Mouse (Mus musculus): ENCODE data around the gene Nsmce4a. TPM values are rescaled to one million over a fixed set of nuclear protein-coding genes. Genes with fewer than 3 reads are reported as not detected.

The Nsmce4a gene
- polyA plus RNA-seq (2015; fragmentation: Nextera tagmentation; extraction: Ambion mirVana): 100 and 101 TPM in 2 replicates

DNA sequence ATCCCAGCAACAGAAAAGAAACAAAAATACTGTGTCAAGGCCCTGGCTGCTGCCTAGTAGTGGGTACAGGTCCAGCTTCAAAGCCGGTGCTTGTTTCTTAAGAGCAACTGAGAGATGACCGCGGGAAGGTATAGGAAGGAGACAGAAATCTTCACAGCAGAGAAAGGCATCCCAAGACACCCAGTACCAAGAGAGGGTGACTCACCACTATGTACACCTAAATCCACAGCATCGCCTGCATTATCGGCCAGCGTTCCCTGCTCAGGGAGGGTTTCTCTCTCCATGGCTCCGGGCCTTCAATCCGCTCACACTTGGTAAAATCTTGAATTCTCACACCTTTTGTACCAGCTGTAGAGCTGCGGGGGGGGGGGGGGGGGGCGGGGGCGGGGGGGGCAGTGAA lies at the start of gene Nsmce4a:
TSS of gene Nsmce4a (minus strand) at position 298 of the 400 bp plus-strand sequence.
- H3K27ac ChIP-seq (ENCODE audit: low read depth, low read length): peak within 1 kb of the TSS; percentile 77; the same call in 1 of the 2 replicates
- WGBS: 85% methylated on average over 8 of the region's 11 CpGs

DNA sequence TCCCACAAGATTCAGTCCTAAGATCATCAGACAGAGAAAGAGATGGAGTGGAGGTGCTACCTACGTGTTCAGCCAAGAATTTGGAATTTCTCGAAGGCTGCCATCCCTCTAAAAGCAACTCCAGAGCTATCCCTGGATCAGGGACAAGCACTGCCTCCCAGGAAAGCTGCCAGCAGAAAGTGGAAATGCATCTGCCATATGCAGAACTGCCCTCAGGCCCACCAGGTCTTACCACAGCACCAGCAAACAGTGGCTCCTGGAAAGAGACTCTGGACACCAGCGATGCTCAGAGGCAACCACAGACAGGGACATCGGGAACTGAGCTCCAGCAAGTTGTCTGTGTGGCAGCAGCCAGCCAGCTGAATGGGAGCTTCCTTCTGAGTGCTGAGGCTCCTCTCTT lies 49.4 kb upstream of the Nsmce4a start:
- no peak overlapping the region for H3K4me2 ChIP-seq (replicated peaks; ENCODE audit: low read depth)
- no peaks in the 10 kb centered on the region for H3K9me3 ChIP-seq (ENCODE audit: control insufficient read depth)
- ATAC-seq: no peak
- WGBS: 90% methylated on average over 4 of the region's 4 CpGs
- H3K9ac ChIP-seq (ENCODE audit: low read depth, low read length): no peak overlapping the region
- no peaks in the 10 kb centered on the region; the same call in 1 of the 2 replicates for H3K36me3 ChIP-seq (ENCODE audit: control insufficient read depth, insufficient read depth)
- H3K27me3 ChIP-seq (replicated peaks; ENCODE audit: control insufficient read depth, insufficient read depth, low read length): no peaks in the 10 kb centered on the region
- no peak overlapping the region for H3K27ac ChIP-seq (ENCODE audit: low read depth, low read length)
- H3K4me1 ChIP-seq (replicated peaks; ENCODE audit: control insufficient read depth, insufficient read depth, low read length): no peaks in the 10 kb centered on the region
- H3K4me3 ChIP-seq (ENCODE audit: low read depth, low read length): no peak overlapping the region
- no peak for TF ChIP-seq CTCF (IDR thresholded peaks at IDR 0.05; ENCODE audit: low read depth)

More for the DNA sequence above, at the start of gene Nsmce4a:
- TF ChIP-seq CTCF (IDR thresholded peaks at IDR 0.05; ENCODE audit: low read depth): no peak
- Histone ChIP-seq H3K27me3 (replicated peaks; ENCODE audit: control insufficient read depth, insufficient read depth, low read length) (no peaks in the 10 kb centered on the region), H3K4me3 (ENCODE audit: low read depth, low read length) (no peak within 1 kb of the TSS), H3K36me3 (ENCODE audit: control insufficient read depth, insufficient read depth) (no peaks in the 10 kb centered on the region), H3K9me3 (ENCODE audit: control insufficient read depth) (no peaks in the 10 kb centered on the region), H3K4me2 (replicated peaks; ENCODE audit: low read depth) (no peak within 1 kb of the TSS), H3K4me1 (replicated peaks; ENCODE audit: control insufficient read depth, insufficient read depth, low read length) (peaks cover 4% of the 10 kb centered on the region; the same call in 1 of the 2 replicates), H3K9ac (ENCODE audit: low read depth, low read length) (no peak within 1 kb of the TSS)
- ATAC-seq: no peak

DNA sequence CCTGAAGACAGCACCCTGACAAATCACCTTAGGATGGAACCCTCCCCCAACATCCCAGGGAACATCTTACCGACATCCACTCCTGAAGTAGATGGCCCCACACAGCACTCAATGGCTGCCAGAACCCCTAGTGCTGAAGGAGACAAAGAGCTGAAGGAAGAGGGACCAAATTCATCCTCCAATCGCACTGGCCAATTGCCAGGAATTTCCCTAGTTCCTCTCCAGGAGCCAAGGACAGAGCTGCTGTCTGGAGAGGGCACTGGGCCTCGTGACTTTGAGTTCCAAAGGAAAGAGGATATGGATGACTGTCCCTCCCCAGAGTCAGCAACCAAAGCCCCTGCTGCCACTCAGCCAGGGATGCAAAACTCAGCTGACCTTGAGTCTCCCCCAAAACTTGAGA lies 49.0 kb upstream of the Nsmce4a start:
- H3K36me3 ChIP-seq (ENCODE audit: control insufficient read depth, insufficient read depth): no peaks in the 10 kb centered on the region
- H3K4me3 ChIP-seq (ENCODE audit: low read depth, low read length): no peak overlapping the region
- no peaks in the 10 kb centered on the region for H3K9me3 ChIP-seq (ENCODE audit: control insufficient read depth)
- H3K4me2 ChIP-seq (replicated peaks; ENCODE audit: low read depth): no peak overlapping the region
- no peak overlapping the region for H3K27ac ChIP-seq (ENCODE audit: low read depth, low read length)
- ATAC-seq: no peak
- no peak for TF ChIP-seq CTCF (IDR thresholded peaks at IDR 0.05; ENCODE audit: low read depth)
- 42% methylated on average over 3 of the region's 3 CpGs for WGBS
- H3K27me3 ChIP-seq (replicated peaks; ENCODE audit: control insufficient read depth, insufficient read depth, low read length): no peaks in the 10 kb centered on the region
- no peaks in the 10 kb centered on the region for H3K4me1 ChIP-seq (replicated peaks; ENCODE audit: control insufficient read depth, insufficient read depth, low read length)
- no peak overlapping the region for H3K9ac ChIP-seq (ENCODE audit: low read depth, low read length)

DNA sequence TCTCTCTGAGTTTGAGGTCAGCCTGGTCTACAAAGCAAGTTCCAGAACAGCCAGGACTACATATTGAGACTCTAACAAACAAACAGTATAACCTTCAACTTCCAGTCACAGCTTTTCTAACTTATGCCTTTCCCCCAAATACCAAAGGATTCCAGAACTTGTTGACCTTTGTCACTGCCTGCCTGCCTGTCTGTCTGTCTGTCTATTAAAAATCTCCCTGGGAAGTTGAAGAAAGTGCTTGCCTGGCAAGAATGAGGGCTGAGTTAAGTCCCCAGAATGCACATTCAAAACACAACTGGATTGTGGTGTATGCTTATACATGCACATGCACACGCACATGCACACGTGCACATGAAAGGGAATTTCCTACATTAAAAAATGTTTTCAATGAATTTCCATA lies 48.1 kb upstream of the Nsmce4a start:
- no peaks in the 10 kb centered on the region for H3K36me3 ChIP-seq (ENCODE audit: control insufficient read depth, insufficient read depth)
- WGBS: 87% methylated on average over 2 of the region's 2 CpGs
- no peaks in the 10 kb centered on the region for H3K27me3 ChIP-seq (replicated peaks; ENCODE audit: control insufficient read depth, insufficient read depth, low read length)
- TF ChIP-seq CTCF (IDR thresholded peaks at IDR 0.05; ENCODE audit: low read depth): no peak
- no peak for ATAC-seq
- H3K27ac ChIP-seq (ENCODE audit: low read depth, low read length): no peak overlapping the region
- H3K9ac ChIP-seq (ENCODE audit: low read depth, low read length): no peak overlapping the region
- H3K4me3 ChIP-seq (ENCODE audit: low read depth, low read length): no peak overlapping the region
- H3K4me2 ChIP-seq (replicated peaks; ENCODE audit: low read depth): no peak overlapping the region
- no peaks in the 10 kb centered on the region for H3K4me1 ChIP-seq (replicated peaks; ENCODE audit: control insufficient read depth, insufficient read depth, low read length)
- H3K9me3 ChIP-seq (ENCODE audit: control insufficient read depth): no peaks in the 10 kb centered on the region

DNA sequence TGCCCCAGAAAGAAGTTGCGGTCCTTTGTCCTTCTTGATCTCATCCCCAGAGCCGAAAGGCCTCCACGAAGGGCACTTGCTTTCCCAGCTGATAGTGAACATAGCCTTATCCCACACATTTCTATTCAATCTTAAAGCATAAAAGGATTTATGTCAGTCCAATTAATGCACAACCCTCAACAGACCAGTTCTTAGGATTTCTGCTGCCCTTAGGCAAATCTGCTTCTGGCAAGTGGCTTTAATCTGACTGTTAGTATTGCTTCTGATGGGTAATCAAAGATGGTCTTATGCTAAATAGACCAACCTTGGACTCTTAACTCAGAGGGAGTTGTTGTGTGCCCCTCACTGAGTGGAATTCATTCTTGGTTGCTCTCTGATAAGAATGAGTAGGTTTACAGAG lies 44.7 kb upstream of the Nsmce4a start:
- H3K4me2 ChIP-seq (replicated peaks; ENCODE audit: low read depth): no peak overlapping the region
- WGBS: 92% methylated on average over 3 of the region's 3 CpGs
- H3K36me3 ChIP-seq (ENCODE audit: control insufficient read depth, insufficient read depth): no peaks in the 10 kb centered on the region
- H3K9ac ChIP-seq (ENCODE audit: low read depth, low read length): no peak overlapping the region
- no peak for ATAC-seq
- H3K27ac ChIP-seq (ENCODE audit: low read depth, low read length): no peak overlapping the region
- no peak for TF ChIP-seq CTCF (IDR thresholded peaks at IDR 0.05; ENCODE audit: low read depth)
- H3K4me1 ChIP-seq (replicated peaks; ENCODE audit: control insufficient read depth, insufficient read depth, low read length): no peaks in the 10 kb centered on the region
- no peaks in the 10 kb centered on the region for H3K27me3 ChIP-seq (replicated peaks; ENCODE audit: control insufficient read depth, insufficient read depth, low read length)
- no peak overlapping the region for H3K4me3 ChIP-seq (ENCODE audit: low read depth, low read length)
- no peaks in the 10 kb centered on the region for H3K9me3 ChIP-seq (ENCODE audit: control insufficient read depth)

DNA sequence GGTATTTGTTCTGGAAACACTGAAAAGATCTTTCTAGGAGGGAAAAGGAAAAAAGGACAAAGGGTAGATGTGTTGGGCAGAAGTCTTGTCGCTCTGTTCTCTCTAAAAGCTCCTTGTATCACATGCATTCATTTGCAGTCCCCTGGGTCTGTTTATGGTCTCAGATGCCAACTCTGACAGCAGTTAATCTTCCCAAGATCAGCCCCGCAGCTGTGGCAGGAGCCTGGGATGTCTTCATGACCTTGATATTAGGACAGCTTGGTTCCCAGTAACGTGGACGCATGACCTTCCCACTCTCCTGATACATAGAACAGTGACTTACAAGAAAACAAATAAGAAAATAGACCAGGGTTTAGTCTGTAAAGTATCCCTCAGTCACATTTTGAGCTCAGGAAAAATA lies 41.1 kb upstream of the Nsmce4a start:
- no peak overlapping the region for H3K9ac ChIP-seq (ENCODE audit: low read depth, low read length)
- WGBS: 57% methylated on average over 4 of the region's 4 CpGs
- no peak for TF ChIP-seq CTCF (IDR thresholded peaks at IDR 0.05; ENCODE audit: low read depth)

DNA sequence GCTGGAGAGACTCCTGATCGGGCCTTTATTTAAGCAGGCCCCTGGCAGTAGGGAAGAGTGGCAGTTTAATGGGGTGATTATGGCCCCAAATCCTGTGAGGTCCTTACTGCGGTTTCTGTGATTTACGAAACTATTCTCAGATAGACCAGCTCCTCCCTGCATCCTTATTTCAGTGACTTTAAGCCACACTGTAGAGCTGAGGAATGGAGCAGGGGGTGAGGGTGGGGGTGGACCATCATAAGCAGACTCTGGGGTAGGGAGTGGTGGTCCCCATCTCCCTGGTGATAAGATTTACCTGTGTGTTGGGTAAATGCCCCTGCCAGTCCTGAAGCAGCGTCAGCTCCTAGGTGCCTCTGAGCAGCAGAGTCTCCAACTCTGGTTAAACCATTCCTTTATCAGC lies 34.0 kb upstream of the Nsmce4a start:
- Histone ChIP-seq H3K9ac (ENCODE audit: low read depth, low read length) (no peak overlapping the region), H3K4me2 (replicated peaks; ENCODE audit: low read depth) (no peak overlapping the region), H3K9me3 (ENCODE audit: control insufficient read depth) (no peaks in the 10 kb centered on the region), H3K27ac (ENCODE audit: low read depth, low read length) (no peak overlapping the region), H3K36me3 (ENCODE audit: control insufficient read depth, insufficient read depth) (no peaks in the 10 kb centered on the region), H3K4me3 (ENCODE audit: low read depth, low read length) (no peak overlapping the region), H3K4me1 (replicated peaks; ENCODE audit: control insufficient read depth, insufficient read depth, low read length) (no peaks in the 10 kb centered on the region), H3K27me3 (replicated peaks; ENCODE audit: control insufficient read depth, insufficient read depth, low read length) (no peaks in the 10 kb centered on the region)
- TF ChIP-seq CTCF (IDR thresholded peaks at IDR 0.05; ENCODE audit: low read depth): no peak
- WGBS: 86% methylated on average over 4 of the region's 4 CpGs
- ATAC-seq: no peak

More for the DNA sequence above, 41.1 kb upstream of the Nsmce4a start:
- no peaks in the 10 kb centered on the region for H3K4me1 ChIP-seq (replicated peaks; ENCODE audit: control insufficient read depth, insufficient read depth, low read length)
- ATAC-seq: no peak
- no peaks in the 10 kb centered on the region for H3K27me3 ChIP-seq (replicated peaks; ENCODE audit: control insufficient read depth, insufficient read depth, low read length)
- H3K4me3 ChIP-seq (ENCODE audit: low read depth, low read length): no peak overlapping the region
- H3K36me3 ChIP-seq (ENCODE audit: control insufficient read depth, insufficient read depth): no peaks in the 10 kb centered on the region
- no peak overlapping the region for H3K4me2 ChIP-seq (replicated peaks; ENCODE audit: low read depth)
- no peaks in the 10 kb centered on the region for H3K9me3 ChIP-seq (ENCODE audit: control insufficient read depth)
- no peak overlapping the region for H3K27ac ChIP-seq (ENCODE audit: low read depth, low read length)
